Mouse (Mus musculus) myocyte (in vitro differentiated cells): ENCODE measurements around the gene Mta2.

Experiments used
- CEBPB ChIP-seq: IDR thresholded peaks from 2 replicates; pipeline ENCODE4 v1.6.1; 2011; ENCODE audit warnings: mild to moderate bottlenecking, moderate library complexity; ENCODE audit not compliant: poor library complexity, insufficient read depth, severe bottlenecking
- E2F4 ChIP-seq: IDR thresholded peaks from one replicate; pipeline ENCODE4 v1.6.1; 2011; ENCODE audit warnings: mild to moderate bottlenecking, control low read depth, moderate library complexity; ENCODE audit not compliant: insufficient read depth
- MAX ChIP-seq: IDR thresholded peaks from one replicate; pipeline ENCODE4 v1.6.1; 2011; ENCODE audit warnings: low read depth, mild to moderate bottlenecking, control low read depth
- MYOD1 ChIP-seq, 3 experiments: IDR thresholded peaks; one replicate each; pipeline ENCODE4 v1.6.1; 2011; ENCODE audit warnings: control low read depth in 2 of 3, low read depth in 2 of 3, mild to moderate bottlenecking in 2 of 3, moderate library complexity in 1 of 3; ENCODE audit not compliant: insufficient read length in 2 of 3, control insufficient read depth in 1 of 3
- MYOG ChIP-seq, 3 experiments: IDR thresholded peaks; one replicate each; pipeline ENCODE4 v1.6.1; 2011; ENCODE audit warnings: control low read depth in 2 of 3, low read depth in 2 of 3, mild to moderate bottlenecking in 2 of 3; ENCODE audit not compliant: insufficient read length in 2 of 3, control insufficient read depth in 1 of 3, insufficient read depth in 1 of 3
- POLR2A ChIP-seq: IDR thresholded peaks from one replicate; pipeline ENCODE4 v1.6.1; 2011; ENCODE audit warnings: low read depth, mild to moderate bottlenecking, control low read depth, moderate library complexity; ENCODE audit not compliant: insufficient read length
- POLR2AphosphoS2 ChIP-seq: IDR thresholded peaks from one replicate; pipeline ENCODE4 v1.6.1; 2011; ENCODE audit warnings: low read depth, control low read depth; ENCODE audit not compliant: insufficient read length
- REST ChIP-seq: IDR thresholded peaks from one replicate; pipeline ENCODE4 v1.6.1; 2011; ENCODE audit warnings: mild to moderate bottlenecking, control low read depth, moderate library complexity; ENCODE audit not compliant: insufficient read depth, insufficient read length
- SRF ChIP-seq: IDR thresholded peaks from one replicate; pipeline ENCODE4 v1.6.1; 2011; ENCODE audit warnings: low read depth; ENCODE audit not compliant: control insufficient read depth, insufficient read length
- TCF12 ChIP-seq: IDR thresholded peaks from one replicate; pipeline ENCODE4 v1.6.1; 2011; ENCODE audit warnings: mild to moderate bottlenecking, control low read depth; ENCODE audit not compliant: poor library complexity, insufficient read depth, severe bottlenecking
- USF1 ChIP-seq: IDR thresholded peaks from one replicate; pipeline ENCODE4 v1.6.1; 2011; ENCODE audit warnings: low read depth, mild to moderate bottlenecking, control low read depth, moderate library complexity

- TF ChIP-seq POLR2A (no peak), SRF (no peak), USF1 (no peak), POLR2AphosphoS2 (no peak), MYOD1 (IDR thresholded peaks at IDR 0.05; ENCODE audit: control insufficient read depth in 1 of 3, insufficient read length in 2 of 3, low read depth in 2 of 3) (no peak), MAX (no peak), MYOG (IDR thresholded peaks at IDR 0.05; ENCODE audit: control insufficient read depth in 1 of 3, insufficient read depth in 1 of 3, insufficient read length in 2 of 3, low read depth in 2 of 3) (no peak), TCF12 (no peak), CEBPB (no peak), REST (no peak), E2F4 (no peak)
Observed at GRCm38 (mm10) chr19:8962256-8962655, 20.6 kb downstream of the Mta2 start.
